Mouse (Mus musculus): ENCODE data around the gene Ago1. TPM values are rescaled to one million over a fixed set of nuclear protein-coding genes. Genes with fewer than 3 reads are reported as not detected.

The Ago1 gene
- polyA plus RNA-seq, 3 experiments from 2014 or later: 5.8 to 10.3 (median 9.2) TPM

GRCm38 (mm10) chr4:126469334-126469733, 951 bp upstream of the Ago1 start:
- ATAC-seq: no peak

- ATAC-seq: no peak
Observed at GRCm38 (mm10) chr4:126468925-126469324, 542 bp upstream of the Ago1 start.

- ATAC-seq: peak; percentile 39
Observed at GRCm38 (mm10) chr4:126467721-126468284, 580 bp downstream of the Ago1 start.

GRCm38 (mm10) chr4:126466251-126466750, 2.1 kb downstream of the Ago1 start:
- no peak for ATAC-seq

- no peak for ATAC-seq
Observed at GRCm38 (mm10) chr4:126465843-126466242, 2.5 kb downstream of the Ago1 start.

GRCm38 (mm10) chr4:126464892-126465235, 3.5 kb downstream of the Ago1 start:
- no peak for ATAC-seq

- no peak for ATAC-seq
Observed at GRCm38 (mm10) chr4:126464189-126464891, 4.0 kb downstream of the Ago1 start.

- no peak for ATAC-seq
Observed at GRCm38 (mm10) chr4:126455441-126455840, 12.9 kb downstream of the Ago1 start.

GRCm38 (mm10) chr4:126454547-126455254, 13.7 kb downstream of the Ago1 start:
- ATAC-seq: no peak

- no peak for ATAC-seq
Observed at GRCm38 (mm10) chr4:126450268-126450667, 18.1 kb downstream of the Ago1 start.

GRCm38 (mm10) chr4:126447126-126447525, 21.3 kb downstream of the Ago1 start:
- no peak for ATAC-seq

- ATAC-seq: no peak
Observed at GRCm38 (mm10) chr4:126444528-126444927, 23.9 kb downstream of the Ago1 start.

- no peak for ATAC-seq
Observed at GRCm38 (mm10) chr4:126438261-126438660, 30.1 kb downstream of the Ago1 start.

- no peak for ATAC-seq
Observed at GRCm38 (mm10) chr4:126436268-126436667, 32.1 kb downstream of the Ago1 start.

GRCm38 (mm10) chr4:126434094-126434493, 34.3 kb downstream of the Ago1 start:
- no peak for ATAC-seq

- ATAC-seq: no peak
Observed at GRCm38 (mm10) chr4:126433175-126433574, 35.2 kb downstream of the Ago1 start.

GRCm38 (mm10) chr4:126431746-126432145, 36.6 kb downstream of the Ago1 start:
- ATAC-seq: no peak

GRCm38 (mm10) chr4:126429347-126430079, 38.9 kb downstream of the Ago1 start, which contains the start of gene Ago3:
Ago3 (minus strand) TSS chr4:126429556.
- ATAC-seq: peak; percentile 88

- no peak for ATAC-seq
Observed at GRCm38 (mm10) chr4:126428682-126429346, 39.6 kb downstream of the Ago1 start.

GRCm38 (mm10) chr4:126423866-126424265, 44.5 kb downstream of the Ago1 start:
- ATAC-seq: no peak

GRCm38 (mm10) chr4:126415707-126416106, 52.7 kb downstream of the Ago1 start:
- no peak for ATAC-seq

GRCm38 (mm10) chr4:126412526-126412925, 55.9 kb downstream of the Ago1 start:
- no peak for ATAC-seq

All from inflammation-experienced regulatory T-cells, adult 6 months (primary cell).